Mouse (Mus musculus) Muller cell, postnatal 12 days (primary cell): ENCODE data around the gene Robo4.

Experiments
- DNase-seq: peaks from one replicate; pipeline ENCODE4 v3.0.0-alpha.2; 2015; ENCODE audit errors: inconsistent ontology term

Gene Robo4

DNA sequence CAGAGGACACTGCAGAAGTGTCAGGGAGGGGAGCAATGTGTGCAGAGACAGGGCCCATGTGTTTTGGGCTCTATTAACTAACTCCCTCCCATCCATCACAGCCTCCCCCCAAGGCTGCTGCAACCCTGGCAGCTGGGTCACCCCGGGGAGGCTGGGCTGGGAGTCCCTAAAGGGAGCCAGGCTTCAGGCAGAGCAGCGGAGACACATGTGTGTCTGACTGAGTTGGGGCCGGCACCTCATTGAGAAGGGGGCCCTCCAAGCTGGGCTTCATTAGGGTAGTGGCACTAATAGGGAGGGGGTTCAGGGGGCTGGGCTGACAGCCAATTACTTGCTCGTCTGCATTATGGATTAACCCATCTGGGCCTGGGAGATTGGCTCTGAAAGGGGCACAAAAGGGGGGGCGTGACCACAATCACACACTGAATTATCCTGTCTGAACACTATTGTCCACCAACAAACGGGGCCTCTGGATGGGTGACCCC is 52.4 kb downstream of the Robo4 start:
- no peak for DNase-seq

GRCm38 (mm10) chr9:37454991-37455390 is 53.3 kb downstream of the Robo4 start:
- no peak for DNase-seq

GRCm38 (mm10) chr9:37455868-37456267 is 54.2 kb downstream of the Robo4 start:
- no peak for DNase-seq

DNA sequence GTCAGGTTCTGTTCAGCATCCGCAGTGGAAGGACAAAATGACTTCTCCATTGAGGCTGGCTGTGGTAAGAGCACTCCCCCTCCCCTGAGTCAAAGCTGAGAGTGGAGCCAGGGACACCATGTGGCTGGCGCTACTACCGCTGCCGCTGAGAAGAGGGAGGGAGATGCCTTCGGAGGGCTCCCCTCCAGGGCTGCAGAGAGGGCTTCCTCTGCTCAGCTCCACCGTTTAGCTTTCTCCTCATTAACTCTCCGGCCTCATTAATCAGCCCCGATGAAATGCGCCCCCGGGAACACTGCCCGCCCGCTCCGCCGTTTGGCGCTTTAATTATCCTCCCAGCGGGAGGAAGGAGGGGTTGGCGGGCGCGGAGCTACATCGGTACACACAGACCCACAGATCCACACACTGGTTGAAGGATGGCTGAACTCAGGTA is 54.8 kb downstream of the Robo4 start:
- DNase-seq, result peak; percentile 87

- DNase-seq, result no peak
These were observed 55.5 kb downstream of the Robo4 start for GRCm38 (mm10) chr9:37457151-37457550.

DNA sequence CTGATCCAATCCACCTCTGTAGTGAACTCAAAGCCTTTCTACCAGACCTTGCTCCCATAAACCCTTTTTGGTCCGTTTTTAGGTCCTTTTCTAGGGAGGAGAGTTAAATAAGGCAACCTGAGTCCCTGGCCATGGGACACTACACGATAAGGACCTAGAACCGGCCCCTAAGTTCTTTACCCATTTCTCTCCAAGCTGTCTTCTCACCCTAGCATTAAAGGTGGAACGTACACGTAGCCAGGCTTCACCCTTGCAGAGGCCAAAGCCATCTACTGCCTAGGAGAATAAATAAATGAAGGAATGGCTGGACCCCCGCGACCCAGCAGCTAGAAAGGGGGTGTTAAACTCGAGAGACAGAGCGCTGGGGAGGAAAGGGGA is 58.0 kb downstream of the Robo4 start:
- DNase-seq, result no peak

GRCm38 (mm10) chr9:37460043-37460960 is 58.6 kb downstream of the Robo4 start:
- DNase-seq, result peak; percentile 60

- DNase-seq, result no peak
These were observed 59.3 kb downstream of the Robo4 start for GRCm38 (mm10) chr9:37460961-37461340.

- DNase-seq, result no peak
These were observed 59.9 kb downstream of the Robo4 start for GRCm38 (mm10) chr9:37461571-37461970.

DNA sequence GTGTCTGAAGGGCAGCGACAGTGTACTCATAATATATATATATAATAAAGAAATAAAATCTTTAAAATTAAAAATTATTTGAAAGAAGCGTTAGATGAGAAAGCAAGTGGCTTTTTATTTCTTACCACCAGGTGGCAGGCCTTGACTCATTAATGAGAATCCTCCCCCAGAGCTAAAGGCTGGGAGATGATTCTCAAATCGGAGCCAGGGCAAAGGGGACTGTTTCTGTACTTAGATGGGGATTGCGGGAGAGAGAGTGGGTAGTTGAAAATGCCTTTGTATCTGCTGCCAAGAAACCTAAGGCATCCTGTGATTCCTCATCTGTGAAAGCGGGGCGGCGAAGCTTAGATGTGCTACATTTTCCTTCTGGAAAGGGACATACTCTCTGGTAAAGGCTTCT is 61.1 kb downstream of the Robo4 start:
- peak; percentile 32 for DNase-seq
